Mouse (Mus musculus): ENCODE measurements around the gene Magi2.
"Not testable (repeated sequence)": the region's sequence is repeated elsewhere in the genome, so short reads cannot be mapped to it uniquely, and the experiment has no call there.

The Magi2 gene

DNA sequence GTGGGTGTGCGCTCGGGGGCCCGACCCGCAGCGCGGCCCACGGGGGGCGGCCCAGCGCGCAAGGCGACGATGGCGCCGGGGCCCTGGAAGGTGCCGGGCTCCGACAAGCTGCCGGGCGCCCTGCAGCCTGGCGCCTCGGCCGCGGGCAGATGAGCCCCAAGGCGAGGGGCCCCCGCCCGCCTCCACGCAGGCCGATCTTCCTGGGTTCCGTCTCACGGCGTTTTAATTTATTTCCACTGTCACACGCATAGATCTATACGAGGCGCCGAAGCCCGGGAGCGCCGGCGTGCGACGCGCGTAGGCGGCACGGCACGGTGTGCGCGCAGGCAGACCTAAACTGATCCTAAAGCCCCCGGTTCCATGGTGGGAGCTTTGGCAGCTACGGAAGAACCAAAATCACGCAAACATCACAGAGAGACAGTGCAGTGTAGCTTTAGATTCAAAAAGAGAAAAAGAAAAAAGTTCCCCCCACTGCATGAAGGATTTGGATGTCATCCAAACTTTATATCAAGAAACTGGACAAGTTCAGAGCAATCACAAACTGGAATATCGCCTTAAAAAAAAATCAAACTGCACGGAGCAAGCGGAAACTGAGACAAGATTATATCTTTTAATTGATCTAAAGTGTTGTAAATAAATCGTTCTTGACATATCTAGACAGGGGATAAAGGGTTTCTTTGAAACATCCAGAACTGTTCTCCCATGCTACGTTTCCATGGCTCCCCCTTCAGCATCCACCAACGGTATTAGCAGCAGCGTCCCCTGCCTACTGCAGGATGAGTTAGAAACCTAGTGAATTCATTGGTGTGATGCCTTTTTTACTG lies 1475.9 kb downstream of the Magi2 start:
- in situ Hi-C loops (cut with MboI): no loop called here

DNA sequence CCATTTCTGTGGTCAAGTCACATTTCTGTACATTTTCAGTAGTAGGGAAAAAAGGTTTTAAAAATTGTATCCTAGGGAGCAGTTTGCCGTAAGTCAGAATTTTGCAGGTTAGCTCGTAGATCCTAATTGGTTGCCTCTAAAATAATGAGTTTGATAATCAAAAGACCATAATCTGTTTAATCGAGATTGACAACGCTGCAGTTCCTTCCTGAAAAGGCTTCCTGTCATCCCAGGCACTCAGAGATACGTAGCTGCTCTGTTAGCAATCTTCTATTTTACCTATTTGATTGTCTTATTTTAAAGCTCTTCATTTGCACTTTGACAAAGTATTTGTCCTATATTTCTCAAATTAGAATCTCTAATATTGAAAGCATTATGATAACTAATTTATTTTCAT lies 1476.5 kb downstream of the Magi2 start:
- in situ Hi-C loops (cut with MboI): no loop called here

DNA sequence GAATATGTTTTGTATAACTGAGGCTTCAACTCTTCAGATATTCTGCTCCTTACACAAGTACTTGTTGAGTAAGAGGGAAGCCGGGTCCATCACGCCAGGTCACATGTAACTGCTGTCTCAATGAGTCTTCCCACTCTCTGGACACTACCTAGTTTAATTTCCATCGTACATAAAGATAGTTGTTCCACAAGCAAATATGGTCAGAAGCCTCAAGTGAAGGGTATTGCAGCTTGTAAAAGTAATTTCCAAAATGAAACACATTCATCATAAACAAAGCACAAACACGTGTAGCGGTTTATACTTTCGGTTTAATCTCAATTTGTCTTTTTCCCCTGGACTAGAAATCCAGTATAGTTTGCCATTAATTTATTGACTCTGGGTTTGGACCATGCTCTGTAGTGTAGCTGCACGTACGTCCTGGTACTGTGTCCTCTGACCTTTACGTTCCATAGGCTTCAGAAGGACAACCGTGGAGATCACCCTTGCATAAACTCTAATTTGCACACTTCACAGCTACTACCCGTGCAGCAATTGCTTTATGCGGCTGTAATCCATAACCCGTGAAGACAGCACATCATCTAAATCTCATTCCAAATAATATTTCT lies 1477.2 kb downstream of the Magi2 start:
- in situ Hi-C loops (cut with MboI): no loop called here

DNA sequence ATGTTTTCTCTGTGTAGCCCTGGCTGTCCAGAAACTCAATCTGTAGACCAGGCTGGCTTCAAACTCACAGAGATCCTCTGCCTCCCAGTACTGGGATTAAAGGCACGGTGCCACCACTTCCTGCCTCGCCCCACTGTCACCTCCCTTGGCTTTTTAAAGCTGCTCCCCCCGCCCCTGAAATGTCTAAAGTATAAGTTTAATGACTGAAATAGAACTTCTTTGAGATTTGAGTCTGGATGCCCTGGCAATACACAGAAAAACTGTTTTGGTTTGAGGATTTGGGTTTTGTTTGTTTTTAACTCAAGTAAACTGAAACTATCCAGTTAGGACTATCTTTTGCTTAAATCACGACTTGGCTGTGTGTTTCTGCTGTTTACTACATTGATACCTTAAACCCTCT lies 1478.0 kb downstream of the Magi2 start:
- in situ Hi-C loops (cut with MboI): no loop called here

DNA sequence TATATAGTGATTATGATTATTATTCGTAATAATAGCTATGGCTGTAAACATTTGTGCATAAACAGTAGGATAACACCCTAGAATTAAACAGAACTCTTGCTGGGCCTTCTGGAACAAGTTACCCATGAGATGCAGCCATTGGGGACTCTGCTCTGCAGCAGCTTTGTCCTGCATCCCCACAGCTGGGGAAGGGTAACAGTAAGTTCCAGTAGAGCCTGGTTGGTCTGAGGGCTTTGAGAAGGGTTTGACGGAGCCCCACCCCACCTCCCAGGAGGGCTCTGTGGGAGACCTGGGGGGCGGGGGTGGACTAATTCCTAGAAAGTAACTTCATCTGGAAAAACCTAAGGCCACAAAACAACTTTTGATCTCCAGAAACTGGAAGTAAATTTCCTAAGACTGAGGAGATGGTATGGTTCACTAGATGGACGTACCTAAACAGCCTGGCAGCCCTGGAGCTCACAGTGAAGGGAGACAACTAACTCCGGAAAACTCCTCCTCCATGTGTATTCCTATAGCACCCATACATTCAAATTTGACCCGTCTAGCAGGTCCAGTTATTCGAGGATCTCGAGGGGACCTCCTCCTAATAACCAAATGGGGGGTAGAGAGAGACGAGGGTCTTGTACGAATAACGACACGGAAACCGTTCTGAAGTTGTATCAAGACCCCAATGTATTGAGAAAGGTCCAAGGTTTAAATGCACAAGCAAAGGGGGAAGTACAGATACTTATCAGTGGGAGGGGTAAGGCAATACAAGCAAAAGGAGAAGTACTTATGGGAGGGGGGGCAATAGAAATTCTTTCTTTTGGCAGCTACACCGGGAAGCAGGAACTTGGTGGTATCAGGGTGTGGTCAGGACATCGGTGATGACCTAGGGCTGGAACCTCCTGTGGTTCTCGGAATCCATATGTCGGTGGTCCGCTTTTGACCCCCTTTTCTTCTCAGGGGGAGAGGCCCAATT lies 1479.8 kb downstream of the Magi2 start:
- in situ Hi-C loops (cut with MboI): not testable (repeated sequence)

DNA sequence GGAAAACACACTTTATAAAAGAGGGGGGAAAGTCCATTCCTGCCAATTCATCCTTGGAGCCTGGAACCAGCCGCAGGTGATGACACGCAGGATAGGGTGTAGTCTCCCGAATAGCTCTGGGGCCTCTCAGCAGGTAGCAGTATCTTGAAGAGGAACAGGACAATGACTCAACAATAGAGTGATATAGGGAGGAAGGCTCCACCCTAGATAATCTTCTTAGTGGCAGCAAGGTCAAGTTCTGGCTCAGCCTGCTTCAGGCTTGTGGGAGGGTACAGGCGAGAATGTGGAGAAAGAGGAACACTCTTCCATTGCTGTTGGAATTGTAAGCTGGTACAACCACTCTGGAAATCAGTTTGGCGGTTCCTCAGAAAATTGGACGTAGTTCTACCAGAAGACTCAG lies 1484.0 kb downstream of the Magi2 start:
- in situ Hi-C loops (cut with MboI): not testable (repeated sequence)

DNA sequence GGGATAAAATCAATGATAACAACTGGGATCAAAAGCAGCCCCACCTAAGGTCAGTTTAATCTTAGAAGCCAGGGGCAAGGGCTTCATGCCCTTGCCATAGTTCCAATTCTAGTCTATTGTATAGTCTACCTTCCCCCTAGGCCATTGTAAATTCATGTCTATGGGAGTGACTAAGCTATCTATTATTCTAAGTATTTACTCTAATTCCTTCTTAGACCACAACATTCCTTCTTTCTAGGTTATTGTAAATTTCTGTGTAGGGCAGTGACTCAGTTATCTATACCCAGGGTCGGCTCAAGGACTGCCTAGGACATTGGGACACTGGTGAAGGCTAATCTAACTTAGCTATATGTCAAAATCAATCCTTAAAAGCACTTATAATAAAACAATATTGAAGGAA lies 1487.8 kb downstream of the Magi2 start:
- in situ Hi-C loops (cut with MboI): not testable (repeated sequence)

DNA sequence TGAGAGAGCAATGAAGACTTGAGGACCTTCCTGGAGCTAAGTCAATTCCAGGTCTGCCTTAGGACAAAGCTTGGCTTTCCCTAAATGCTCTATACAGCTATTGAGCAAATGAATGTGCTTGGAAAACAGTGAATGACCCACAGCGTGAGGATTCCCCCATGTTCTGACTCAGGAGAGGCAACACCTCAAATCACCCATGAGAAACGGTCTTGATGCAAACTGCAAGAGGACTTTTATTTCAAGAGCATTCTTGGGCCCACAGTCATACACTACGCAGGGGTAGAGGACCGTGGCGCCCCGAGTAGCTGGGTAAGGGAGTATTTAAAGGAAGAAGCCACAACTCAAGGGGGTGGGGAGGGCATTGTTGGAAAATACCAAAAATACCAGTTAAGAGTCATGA lies 1489.1 kb downstream of the Magi2 start:
- in situ Hi-C loops (cut with MboI): not testable (repeated sequence)

DNA sequence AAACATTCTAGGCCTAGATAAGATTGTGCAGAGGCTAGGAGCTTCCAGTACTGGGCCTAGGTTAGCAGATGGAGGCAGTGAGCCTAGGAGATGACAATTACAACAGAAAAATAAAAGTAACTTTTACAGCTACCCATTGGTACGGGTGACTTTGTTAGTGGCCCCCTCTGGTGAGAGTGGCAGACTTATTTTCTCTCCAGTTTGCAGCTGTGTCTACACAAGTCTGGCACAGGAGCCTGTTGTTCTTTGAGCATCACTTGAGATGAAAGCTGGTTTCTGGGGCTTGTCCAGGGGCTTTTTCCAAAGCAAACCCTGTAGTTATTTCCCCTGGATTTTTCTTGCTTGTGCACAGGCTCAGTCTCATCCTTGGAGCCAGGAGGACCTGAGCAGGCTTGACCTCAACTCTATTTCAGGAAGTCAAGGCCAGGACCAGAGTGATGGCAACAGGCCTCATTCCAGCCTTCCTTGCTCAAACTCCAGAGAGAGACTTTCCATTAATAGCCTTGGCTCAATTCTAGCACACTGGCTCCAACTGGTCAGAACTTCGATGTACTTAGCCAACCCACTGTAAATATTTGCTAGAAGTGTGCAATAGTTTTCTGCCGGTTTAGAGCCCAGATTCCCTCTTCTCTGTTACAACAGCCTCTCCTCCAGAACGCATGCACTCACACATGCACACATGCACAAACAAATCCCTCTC lies 1493.5 kb downstream of the Magi2 start:
- in situ Hi-C loops (cut with MboI): no loop called here

DNA sequence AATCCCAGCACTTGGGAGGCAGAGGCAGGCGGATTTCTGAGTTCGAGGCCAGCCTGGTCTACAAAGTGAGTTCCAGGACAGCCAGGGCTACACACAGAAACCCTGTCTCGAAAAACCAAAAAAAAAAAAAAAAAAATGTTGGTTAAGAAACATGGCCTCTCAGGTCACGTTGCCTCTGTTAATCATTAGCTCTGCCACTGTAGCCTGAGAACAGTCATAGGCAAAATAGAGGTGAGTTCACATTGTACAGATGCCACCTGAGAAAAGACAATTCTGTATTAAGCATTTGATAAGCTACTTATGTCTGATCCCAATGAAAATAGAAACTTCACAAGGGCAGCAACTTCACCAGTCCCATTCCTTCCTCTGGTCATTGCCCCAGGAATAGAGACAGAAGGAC lies 1496.4 kb downstream of the Magi2 start:
- in situ Hi-C loops (cut with MboI): not testable (repeated sequence)

DNA sequence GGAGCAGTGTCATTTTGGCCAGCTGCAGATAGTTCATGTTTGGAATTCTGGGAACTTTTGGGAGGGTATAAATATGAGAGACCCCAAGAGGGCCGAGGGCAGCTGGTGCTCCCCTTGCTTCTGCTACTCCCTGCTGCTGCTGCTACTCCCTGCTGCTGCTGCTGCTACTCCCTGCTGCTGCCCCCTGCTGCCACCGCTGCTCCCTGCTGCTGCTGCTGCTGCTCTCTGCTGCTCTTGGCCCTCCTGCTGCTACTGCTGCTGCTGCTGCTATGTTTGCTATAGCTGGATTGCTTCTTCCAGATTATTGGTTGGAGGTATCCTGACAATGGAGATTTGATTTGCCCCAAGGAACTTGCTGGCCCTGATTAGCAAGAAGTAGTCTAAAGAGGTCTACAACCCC lies 1512.0 kb downstream of the Magi2 start:
- in situ Hi-C loops (cut with MboI): no loop called here

DNA sequence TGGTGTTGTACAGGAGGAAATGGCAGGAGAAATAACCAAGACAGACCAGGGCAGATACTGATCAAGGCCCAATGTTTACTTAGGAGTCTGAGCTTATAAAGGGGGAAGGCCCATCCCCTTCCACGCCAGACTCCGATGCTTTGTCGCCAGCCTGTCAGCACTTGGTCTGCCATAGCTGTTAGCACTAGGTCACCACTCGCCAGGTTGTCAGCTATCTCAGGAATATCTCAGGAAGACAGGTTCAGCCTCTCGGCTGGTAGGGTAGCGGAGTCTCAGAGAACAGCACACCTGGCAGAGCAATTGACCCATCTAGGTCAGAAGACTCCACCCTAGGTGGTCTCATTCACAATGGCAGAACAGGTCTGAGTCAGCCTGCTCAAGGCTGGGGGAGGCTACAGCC lies 1514.4 kb downstream of the Magi2 start:
- in situ Hi-C loops (cut with MboI): no loop called here

DNA sequence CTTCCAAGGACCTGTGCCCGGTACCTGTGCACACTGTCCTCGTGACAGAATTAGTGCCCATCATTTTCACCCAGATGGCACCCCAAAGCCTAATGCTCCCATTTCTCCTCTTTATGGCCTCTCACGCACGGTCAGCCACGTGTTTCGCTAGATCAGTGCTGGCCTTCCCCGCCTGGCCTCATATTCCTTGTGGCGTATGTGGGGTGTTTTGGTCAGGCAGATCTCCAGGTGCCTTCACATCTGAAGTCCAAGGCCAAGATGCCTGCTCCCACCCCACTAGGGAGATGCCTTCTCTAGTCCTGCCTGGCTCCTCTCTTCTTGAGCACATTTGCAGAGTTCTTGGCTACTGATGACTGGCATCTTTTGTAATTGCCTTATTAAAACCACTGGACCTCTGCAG lies 1515.1 kb downstream of the Magi2 start:
- in situ Hi-C loops (cut with MboI): no loop called here

DNA sequence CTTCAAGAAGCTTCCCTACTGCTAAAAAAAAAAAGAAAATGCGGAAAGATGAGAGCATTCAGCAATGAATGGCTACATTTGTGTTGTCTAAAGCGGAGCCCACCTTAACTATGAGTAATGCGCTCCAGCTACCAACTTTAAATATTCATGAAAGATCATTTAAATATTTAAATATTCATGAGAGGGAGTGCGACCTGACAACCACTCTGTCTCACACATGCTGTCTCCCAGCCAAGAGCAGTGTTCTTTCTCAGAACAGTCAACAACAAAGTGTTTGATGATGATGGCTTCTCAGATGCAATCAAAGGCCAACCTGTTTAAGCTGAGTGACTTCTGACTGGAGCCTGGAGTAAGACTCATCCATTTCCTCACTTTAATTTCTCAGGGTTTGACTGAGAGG lies 1521.3 kb downstream of the Magi2 start:
- in situ Hi-C loops (cut with MboI): no loop called here

DNA sequence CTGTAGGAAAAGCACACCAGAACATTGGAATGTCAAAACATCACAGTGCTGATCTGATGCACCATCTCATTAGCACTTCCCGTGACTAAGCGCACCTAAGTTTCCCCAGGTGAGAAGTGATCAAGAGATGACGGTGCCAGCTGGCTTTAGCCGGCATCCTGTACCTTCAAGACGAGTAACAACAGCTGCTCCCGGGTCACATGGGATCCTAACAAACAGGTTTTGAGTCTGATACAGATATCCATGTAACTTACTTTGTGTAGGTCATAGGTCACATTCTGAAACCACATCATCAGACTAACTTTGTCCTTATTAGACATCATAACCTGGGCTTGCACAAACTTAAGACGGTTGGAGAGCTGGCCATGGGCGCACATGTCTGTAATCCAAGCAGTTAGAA lies 1522.0 kb downstream of the Magi2 start:
- in situ Hi-C loops (cut with MboI): no loop called here

DNA sequence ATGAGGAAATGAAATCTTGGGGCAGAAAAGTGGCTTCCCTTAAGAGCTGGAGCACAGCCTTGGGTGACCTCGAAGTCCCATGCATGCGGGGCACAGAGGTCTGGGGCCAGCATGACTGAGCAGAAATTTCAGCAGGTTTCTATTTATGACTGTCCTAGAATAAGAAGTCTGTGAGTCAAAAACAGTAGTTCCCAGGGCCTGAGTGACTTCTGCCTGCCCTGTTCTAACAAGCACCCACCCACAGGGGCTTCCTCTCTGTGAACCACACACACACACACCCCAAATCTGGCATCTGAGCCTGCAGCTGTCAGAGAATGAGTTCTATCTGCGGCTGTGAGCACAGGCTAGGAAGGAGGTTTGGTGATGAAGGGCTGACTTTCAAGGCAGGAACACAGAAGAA lies 1522.7 kb downstream of the Magi2 start:
- in situ Hi-C loops (cut with MboI): no loop called here

DNA sequence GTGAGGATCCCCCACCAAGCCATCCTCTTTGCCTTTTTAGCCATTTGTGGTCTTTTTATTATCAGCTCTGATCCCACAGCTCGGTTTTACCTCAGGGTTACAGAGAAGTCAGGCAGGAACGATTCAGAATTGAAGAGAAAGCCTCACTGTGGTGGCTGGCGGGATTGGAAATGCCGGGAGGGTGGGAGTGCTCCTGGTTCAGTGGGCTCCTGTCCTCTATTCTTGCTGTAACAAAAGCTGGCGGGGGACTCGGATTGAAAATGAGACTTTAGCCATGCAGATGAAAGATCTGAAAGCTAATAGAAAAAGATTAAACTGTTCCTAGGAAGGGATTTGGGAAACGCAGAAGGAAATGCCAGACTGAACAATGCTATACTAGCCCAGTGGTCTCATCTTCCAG lies 1524.2 kb downstream of the Magi2 start:
- in situ Hi-C loops (cut with MboI): no loop called here

DNA sequence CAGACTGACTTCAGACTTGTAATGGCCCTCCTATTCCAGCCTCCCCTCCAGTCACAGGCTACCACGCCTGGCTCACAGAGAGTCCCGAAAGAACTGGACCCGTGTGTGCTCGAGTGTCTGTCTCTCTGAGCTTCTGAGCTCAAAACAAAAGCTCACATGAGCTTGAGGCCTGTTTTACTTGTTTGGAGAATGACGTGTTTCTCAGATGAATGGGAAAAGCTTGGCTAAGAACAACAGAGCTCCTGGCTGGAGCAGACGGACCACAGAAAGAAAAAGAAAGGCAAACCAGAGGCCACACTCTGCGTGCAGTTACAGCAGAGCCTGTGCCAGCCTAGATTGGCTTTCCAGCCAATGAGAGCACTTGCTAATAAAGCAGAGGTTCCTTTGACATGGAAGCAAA lies 1524.9 kb downstream of the Magi2 start:
- in situ Hi-C loops (cut with MboI): no loop called here

DNA sequence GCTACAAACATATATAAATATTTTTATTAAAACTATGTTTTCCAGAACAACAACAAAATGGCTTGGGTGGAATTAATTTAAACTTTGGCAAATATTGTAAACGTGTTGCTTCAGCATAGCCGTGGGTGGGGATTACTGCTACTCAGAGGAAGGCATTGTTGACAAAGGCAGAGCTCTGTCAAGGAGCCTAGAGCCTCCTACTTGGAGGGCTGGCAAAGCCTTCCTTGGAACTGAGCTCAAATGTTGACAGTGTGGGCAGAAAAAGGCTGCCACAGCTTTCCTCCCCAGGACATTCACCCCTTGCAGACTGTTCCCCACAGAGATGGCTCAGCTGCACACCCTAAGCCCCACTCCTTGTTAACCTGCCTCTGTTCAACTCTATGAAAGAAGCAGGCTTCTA lies 1526.3 kb downstream of the Magi2 start:
- in situ Hi-C loops (cut with MboI): no loop called here

DNA sequence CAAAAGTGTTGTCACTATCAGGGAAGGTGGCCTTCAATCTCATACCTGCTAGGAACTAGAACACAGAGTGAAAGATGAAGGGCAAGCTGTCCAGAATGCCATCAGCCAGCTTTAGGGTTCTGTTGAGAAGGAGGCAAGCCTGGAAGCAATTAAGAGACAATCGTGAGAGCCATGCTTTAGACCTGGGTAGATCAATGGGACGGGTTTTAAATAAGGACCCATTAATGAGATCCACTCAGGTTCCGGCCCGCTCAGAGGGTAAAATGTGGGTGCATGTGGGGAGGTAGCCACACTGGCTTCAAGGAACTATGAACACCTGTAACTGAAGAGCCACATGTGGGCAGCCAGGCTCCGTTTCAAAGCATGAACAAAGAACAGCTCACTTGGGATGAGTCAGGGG lies 1527.1 kb downstream of the Magi2 start:
- in situ Hi-C loops (cut with MboI): no loop called here
